Mouse (Mus musculus): ENCODE results near the gene Nmnat1. TPM values are rescaled to one million over a fixed set of nuclear protein-coding genes. Genes with fewer than 3 reads are reported as not detected.
"Not testable (repeated sequence)": the region's sequence is repeated elsewhere in the genome, so short reads cannot be mapped to it uniquely, and the experiment has no call there.

Nmnat1 gene
- polyA plus RNA-seq, 1 experiment from 2014 or later = 14.2 TPM

- Histone ChIP-seq H3K4me2 (replicated peaks; ENCODE audit: low read depth, low read length) (no peak overlapping the region), H3K27ac (ENCODE audit: low read length) (no peak overlapping the region), H3K9me3 (ENCODE audit: low read length) (no peaks in the 10 kb centered on the region), H3K4me3 (ENCODE audit: low read length) (no peak overlapping the region), H3K4me1 (ENCODE audit: insufficient read depth, low read length) (peaks cover 6% of the 10 kb centered on the region), H3K27me3 (ENCODE audit: insufficient read depth, low read length) (no peaks in the 10 kb centered on the region), H3K36me3 (ENCODE audit: insufficient read depth, low read length) (no peaks in the 10 kb centered on the region), H3K9ac (replicated peaks; ENCODE audit: low read length) (no peak overlapping the region)
- no peak for ATAC-seq (ENCODE audit: low FRiP score, low TSS enrichment)
- 78% methylated on average over 3 of the region's 3 CpGs for WGBS
Measured at GRCm38 (mm10) chr4:149450636-149451035, 34.4 kb downstream of the Nmnat1 start.

- H3K4me2 ChIP-seq (replicated peaks; ENCODE audit: low read depth, low read length) = peak overlapping the region; percentile 64
- H3K4me3 ChIP-seq (ENCODE audit: low read length) = no peak overlapping the region
- H3K9me3 ChIP-seq (ENCODE audit: low read length) = no peaks in the 10 kb centered on the region
- H3K9ac ChIP-seq (replicated peaks; ENCODE audit: low read length) = peak overlapping the region; percentile 70
- H3K27me3 ChIP-seq (ENCODE audit: insufficient read depth, low read length) = no peaks in the 10 kb centered on the region
- peak overlapping the region; percentile 94 for H3K27ac ChIP-seq (ENCODE audit: low read length)
- no peak for ATAC-seq (ENCODE audit: low FRiP score, low TSS enrichment)
- peaks cover 15% of the 10 kb centered on the region for H3K4me1 ChIP-seq (ENCODE audit: insufficient read depth, low read length)
- WGBS = 56% methylated on average over 1 of the region's 1 CpGs
- H3K36me3 ChIP-seq (ENCODE audit: insufficient read depth, low read length) = no peaks in the 10 kb centered on the region
Measured at GRCm38 (mm10) chr4:149446309-149446708, 38.7 kb downstream of the Nmnat1 start.

- H3K4me2 ChIP-seq (replicated peaks; ENCODE audit: low read depth, low read length) = peak overlapping the region; percentile 64
- H3K9ac ChIP-seq (replicated peaks; ENCODE audit: low read length) = peak overlapping the region; percentile 70
- peak overlapping the region; percentile 94 for H3K27ac ChIP-seq (ENCODE audit: low read length)
- H3K4me3 ChIP-seq (ENCODE audit: low read length) = peak overlapping the region; percentile 45
- H3K27me3 ChIP-seq (ENCODE audit: insufficient read depth, low read length) = no peaks in the 10 kb centered on the region
- H3K36me3 ChIP-seq (ENCODE audit: insufficient read depth, low read length) = no peaks in the 10 kb centered on the region
- no peaks in the 10 kb centered on the region for H3K9me3 ChIP-seq (ENCODE audit: low read length)
- WGBS = 3% methylated on average over 11 of the region's 11 CpGs
- H3K4me1 ChIP-seq (ENCODE audit: insufficient read depth, low read length) = peaks cover 15% of the 10 kb centered on the region
- peak; percentile 54 for ATAC-seq (ENCODE audit: low FRiP score, low TSS enrichment)
Measured at GRCm38 (mm10) chr4:149445868-149446267, 39.1 kb downstream of the Nmnat1 start.

GRCm38 (mm10) chr4:149444964-149445701 is 39.9 kb downstream of the Nmnat1 start:
- Histone ChIP-seq H3K36me3 (ENCODE audit: insufficient read depth, low read length) (no peaks in the 10 kb centered on the region), H3K4me2 (replicated peaks; ENCODE audit: low read depth, low read length) (peak overlapping the region; percentile 64), H3K4me3 (ENCODE audit: low read length) (peak overlapping the region; percentile 45), H3K27me3 (ENCODE audit: insufficient read depth, low read length) (no peaks in the 10 kb centered on the region), H3K9ac (replicated peaks; ENCODE audit: low read length) (peak overlapping the region; percentile 70), H3K9me3 (ENCODE audit: low read length) (no peaks in the 10 kb centered on the region), H3K4me1 (ENCODE audit: insufficient read depth, low read length) (peaks cover 17% of the 10 kb centered on the region), H3K27ac (ENCODE audit: low read length) (peak overlapping the region; percentile 94)
- peak; percentile 98 for ATAC-seq (ENCODE audit: low FRiP score, low TSS enrichment)
- under 1% methylated on average over 36 of the region's 36 CpGs for WGBS

GRCm38 (mm10) chr4:149444465-149444864 is 40.5 kb downstream of the Nmnat1 start:
- no peaks in the 10 kb centered on the region for H3K36me3 ChIP-seq (ENCODE audit: insufficient read depth, low read length)
- ATAC-seq (ENCODE audit: low FRiP score, low TSS enrichment) = no peak
- H3K27me3 ChIP-seq (ENCODE audit: insufficient read depth, low read length) = no peaks in the 10 kb centered on the region
- WGBS = 53% methylated on average over 1 of the region's 1 CpGs
- H3K9ac ChIP-seq (replicated peaks; ENCODE audit: low read length) = peak overlapping the region; percentile 70
- H3K27ac ChIP-seq (ENCODE audit: low read length) = peak overlapping the region; percentile 94
- no peak overlapping the region for H3K4me3 ChIP-seq (ENCODE audit: low read length)
- peak overlapping the region; percentile 64 for H3K4me2 ChIP-seq (replicated peaks; ENCODE audit: low read depth, low read length)
- no peaks in the 10 kb centered on the region for H3K9me3 ChIP-seq (ENCODE audit: low read length)
- H3K4me1 ChIP-seq (ENCODE audit: insufficient read depth, low read length) = peaks cover 19% of the 10 kb centered on the region

- peaks cover 19% of the 10 kb centered on the region for H3K4me1 ChIP-seq (ENCODE audit: insufficient read depth, low read length)
- ATAC-seq (ENCODE audit: low FRiP score, low TSS enrichment) = no peak
- no peak overlapping the region for H3K27ac ChIP-seq (ENCODE audit: low read length)
- WGBS = 33% methylated on average over 3 of the region's 3 CpGs
- H3K9me3 ChIP-seq (ENCODE audit: low read length) = no peaks in the 10 kb centered on the region
- H3K27me3 ChIP-seq (ENCODE audit: insufficient read depth, low read length) = no peaks in the 10 kb centered on the region
- H3K9ac ChIP-seq (replicated peaks; ENCODE audit: low read length) = no peak overlapping the region
- no peaks in the 10 kb centered on the region for H3K36me3 ChIP-seq (ENCODE audit: insufficient read depth, low read length)
- no peak overlapping the region for H3K4me2 ChIP-seq (replicated peaks; ENCODE audit: low read depth, low read length)
- H3K4me3 ChIP-seq (ENCODE audit: low read length) = no peak overlapping the region
Measured at GRCm38 (mm10) chr4:149442436-149442835, 42.6 kb downstream of the Nmnat1 start.

- Histone ChIP-seq H3K9ac (replicated peaks; ENCODE audit: low read length) (no peak overlapping the region), H3K27ac (ENCODE audit: low read length) (no peak overlapping the region), H3K9me3 (ENCODE audit: low read length) (no peaks in the 10 kb centered on the region), H3K4me1 (ENCODE audit: insufficient read depth, low read length) (peaks cover 12% of the 10 kb centered on the region), H3K27me3 (ENCODE audit: insufficient read depth, low read length) (no peaks in the 10 kb centered on the region), H3K4me2 (replicated peaks; ENCODE audit: low read depth, low read length) (no peak overlapping the region), H3K4me3 (ENCODE audit: low read length) (no peak overlapping the region), H3K36me3 (ENCODE audit: insufficient read depth, low read length) (no peaks in the 10 kb centered on the region)
- 23% methylated on average over 8 of the region's 8 CpGs for WGBS
- ATAC-seq (ENCODE audit: low FRiP score, low TSS enrichment) = 0 out of 2 replicates have a peak, but pooled peaks have one; percentile 29
Measured at GRCm38 (mm10) chr4:149440576-149440975, 44.4 kb downstream of the Nmnat1 start.

- not testable (repeated sequence) for H3K27ac ChIP-seq (ENCODE audit: low read length); H3K27me3 ChIP-seq (ENCODE audit: insufficient read depth, low read length); H3K36me3 ChIP-seq (ENCODE audit: insufficient read depth, low read length); H3K9ac ChIP-seq (replicated peaks; ENCODE audit: low read length); H3K4me3 ChIP-seq (ENCODE audit: low read length); H3K4me2 ChIP-seq (replicated peaks; ENCODE audit: low read depth, low read length); H3K4me1 ChIP-seq (ENCODE audit: insufficient read depth, low read length); ATAC-seq (ENCODE audit: low FRiP score, low TSS enrichment); H3K9me3 ChIP-seq (ENCODE audit: low read length)
- 90% methylated on average over 1 of the region's 1 CpGs for WGBS
Measured at GRCm38 (mm10) chr4:149431887-149432286, 53.1 kb downstream of the Nmnat1 start.

- no peak for ATAC-seq (ENCODE audit: low FRiP score, low TSS enrichment)
- 87% methylated on average over 5 of the region's 5 CpGs for WGBS
Measured at GRCm38 (mm10) chr4:149429592-149429991, 55.4 kb downstream of the Nmnat1 start.

More at GRCm38 (mm10) chr4:149429592-149429991, 55.4 kb downstream of the Nmnat1 start:
- Histone ChIP-seq H3K4me1 (ENCODE audit: insufficient read depth, low read length) (peaks cover 6% of the 10 kb centered on the region; the same call in 1 of the 2 replicates), H3K9ac (replicated peaks; ENCODE audit: low read length) (no peak overlapping the region), H3K9me3 (ENCODE audit: low read length) (no peaks in the 10 kb centered on the region), H3K36me3 (ENCODE audit: insufficient read depth, low read length) (no peaks in the 10 kb centered on the region), H3K27ac (ENCODE audit: low read length) (no peak overlapping the region), H3K27me3 (ENCODE audit: insufficient read depth, low read length) (no peaks in the 10 kb centered on the region), H3K4me3 (ENCODE audit: low read length) (no peak overlapping the region), H3K4me2 (replicated peaks; ENCODE audit: low read depth, low read length) (no peak overlapping the region)

Measured in kidney, embryonic 16.5 days (tissue).